Mouse (Mus musculus) MEL-GATA-1-ER (cell line): ENCODE data around the gene Hgd.

Experiments used
- DNase-seq: peaks from one replicate; pipeline ENCODE4 v3.0.0-alpha.2; 2012; ENCODE audit warnings: low read depth; ENCODE audit errors: extremely low read depth

Gene Hgd

GRCm38 (mm10) chr16:37579994-37580393 is at the start of gene Hgd:
Gene Hgd (plus strand): TSS chr16:37580153.
- no peak for DNase-seq

GRCm38 (mm10) chr16:37530170-37530569 is 49.8 kb upstream of the Hgd start:
- no peak for DNase-seq

DNA sequence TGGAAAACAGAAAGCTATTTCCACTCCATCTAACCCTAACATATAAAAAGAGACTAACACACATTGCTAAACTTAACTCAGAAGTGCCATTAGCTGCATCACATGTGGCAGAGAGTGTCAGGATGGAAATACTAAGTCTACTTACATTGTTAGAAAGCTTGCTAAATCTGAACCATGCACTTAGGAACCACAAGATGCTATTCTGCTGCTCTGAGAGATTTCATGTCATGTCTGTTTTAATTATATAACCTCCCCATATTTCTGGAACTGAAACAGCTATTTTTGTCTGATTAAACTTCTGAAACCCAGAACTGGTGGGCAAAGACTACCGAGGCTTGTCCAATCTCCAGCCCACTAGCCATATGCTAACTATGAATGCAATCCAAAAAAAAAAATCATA is 47.9 kb upstream of the Hgd start:
- DNase-seq: no peak

- peak; percentile 78 for DNase-seq
Observed at GRCm38 (mm10) chr16:37533369-37534068, 46.4 kb upstream of the Hgd start.

GRCm38 (mm10) chr16:37539240-37539610 is 40.7 kb upstream of the Hgd start:
- no peak for DNase-seq

- peak; percentile 96 for DNase-seq
Observed at GRCm38 (mm10) chr16:37539611-37540580, 40.1 kb upstream of the Hgd start, which contains the start of the genes Gtf2e1 and Rabl3. Gene Gtf2e1 (minus strand): TSS chr16:37539789. Gene Rabl3 (plus strand): TSS chr16:37539885.

DNA sequence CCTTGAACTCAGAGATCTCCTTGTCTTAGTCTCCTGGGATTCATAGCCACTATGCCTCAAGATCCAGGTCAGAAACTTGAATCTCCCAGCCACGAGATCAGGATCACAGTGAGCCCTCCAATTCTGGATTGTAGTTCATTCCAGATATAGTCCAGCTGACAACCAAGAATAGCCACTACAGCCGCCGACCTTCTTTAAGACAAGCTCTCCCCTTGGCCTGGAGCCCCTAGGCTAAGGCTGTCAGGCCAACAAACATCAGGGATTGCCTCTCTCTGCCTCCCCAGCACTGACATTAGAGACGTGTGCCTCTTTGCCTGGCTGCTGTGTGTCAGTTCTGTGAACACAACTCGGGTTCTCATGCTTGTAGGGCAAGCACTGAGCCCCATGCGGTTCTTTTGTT is 39.2 kb upstream of the Hgd start:
- no peak for DNase-seq

DNA sequence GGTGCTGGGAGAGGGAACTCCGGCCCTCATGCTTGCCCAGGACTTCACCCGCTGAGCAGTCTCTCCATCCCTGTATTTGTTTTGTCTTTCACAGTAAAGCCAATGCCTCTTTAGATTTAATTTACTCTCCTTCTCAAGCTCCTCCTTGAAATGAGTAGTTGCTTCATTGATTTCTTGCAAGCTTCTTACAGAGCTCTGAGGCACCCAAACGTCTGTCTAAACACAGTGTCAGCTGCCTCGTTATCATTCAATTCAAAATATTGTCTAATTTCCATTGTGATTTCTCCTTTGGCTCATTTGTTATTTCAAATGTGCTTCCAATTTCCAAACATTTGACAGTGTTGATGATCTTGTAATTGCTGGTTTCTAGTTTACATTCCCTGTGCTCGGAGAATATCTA is 33.6 kb upstream of the Hgd start:
- no peak for DNase-seq

GRCm38 (mm10) chr16:37550266-37550665 is 29.7 kb upstream of the Hgd start:
- DNase-seq: no peak

DNA sequence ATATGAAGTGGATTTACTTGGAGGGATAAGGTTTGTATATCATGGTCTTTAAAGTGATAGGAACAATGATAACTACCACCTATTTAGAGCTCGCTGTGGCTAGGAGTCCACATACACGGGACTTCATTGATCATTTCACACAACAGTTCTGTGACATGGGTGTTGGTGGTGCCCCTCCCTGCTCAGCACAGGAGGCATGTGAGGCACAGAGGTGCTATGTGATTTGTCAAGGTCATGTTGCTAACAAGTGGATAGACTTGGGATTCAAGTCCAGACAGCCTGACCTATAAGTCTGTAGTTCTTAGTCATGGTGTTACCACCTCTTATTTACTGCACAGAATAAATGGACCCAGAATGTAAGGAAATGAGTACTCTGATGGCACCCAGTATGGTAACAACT is 29.0 kb upstream of the Hgd start:
- DNase-seq: no peak

DNA sequence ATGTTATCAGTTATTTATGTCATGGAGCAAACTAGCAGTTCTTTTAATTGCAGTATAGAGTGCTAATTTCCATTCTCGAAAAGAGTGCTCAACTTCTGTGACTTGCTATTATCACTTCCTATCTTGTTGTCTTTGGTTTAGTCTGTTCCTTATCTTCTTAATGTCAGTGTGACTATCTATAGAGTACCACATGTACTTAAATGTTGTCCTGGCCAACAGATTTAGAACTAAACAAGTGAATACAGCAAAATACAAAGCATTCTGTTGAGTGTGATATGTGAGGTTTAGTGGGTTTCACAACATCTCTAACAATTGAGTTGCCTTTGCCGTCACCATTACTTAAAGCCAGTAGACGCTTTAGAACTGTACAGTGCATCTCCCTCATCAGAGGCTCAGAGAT is 27.1 kb upstream of the Hgd start:
- no peak for DNase-seq

- DNase-seq: no peak
Observed at GRCm38 (mm10) chr16:37562414-37562813, 17.5 kb upstream of the Hgd start.

DNA sequence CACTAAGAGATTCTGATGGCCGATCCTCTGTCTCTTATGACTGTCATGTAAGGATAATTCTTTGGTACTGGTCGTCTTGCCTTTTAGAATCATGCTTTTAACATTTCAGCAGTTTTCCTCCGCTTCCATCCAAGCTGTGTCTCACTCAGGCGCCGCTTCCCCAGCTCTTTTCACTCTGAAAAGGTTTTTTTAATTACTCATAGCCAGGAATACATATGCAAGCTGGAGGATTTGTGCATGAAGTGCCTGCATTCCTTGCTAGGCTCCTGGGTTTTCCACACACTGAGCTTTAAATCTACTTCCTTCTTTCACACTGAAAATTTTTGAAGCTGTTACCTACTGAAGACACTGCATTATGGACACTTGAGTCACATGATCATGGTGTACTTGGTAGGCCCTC is 17.0 kb upstream of the Hgd start:
- DNase-seq: no peak

GRCm38 (mm10) chr16:37565117-37565516 is 14.8 kb upstream of the Hgd start:
- DNase-seq: no peak

DNA sequence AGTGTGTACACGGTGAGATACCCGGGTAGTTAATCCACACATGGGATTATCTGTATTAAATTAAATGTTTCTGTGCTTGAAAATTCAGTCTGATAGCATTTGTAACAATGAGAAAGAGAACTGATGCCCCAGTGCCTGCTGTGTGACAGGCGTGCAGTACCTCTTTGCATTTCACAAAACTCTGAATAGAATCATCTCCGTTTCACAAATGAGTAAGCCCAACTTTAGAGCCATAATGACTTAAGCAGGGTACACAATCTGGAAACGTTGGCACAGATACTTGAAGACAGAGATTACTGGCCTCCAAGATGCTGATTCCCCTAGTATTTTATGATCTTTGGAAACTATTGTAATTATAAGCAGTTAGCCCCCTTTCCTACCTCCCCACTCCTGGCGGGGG is 13.8 kb upstream of the Hgd start:
- no peak for DNase-seq

- no peak for DNase-seq
Observed at GRCm38 (mm10) chr16:37567113-37568050, 12.6 kb upstream of the Hgd start.

GRCm38 (mm10) chr16:37571554-37571953 is 8.4 kb upstream of the Hgd start:
- DNase-seq: no peak

GRCm38 (mm10) chr16:37572117-37572754 is 7.7 kb upstream of the Hgd start:
- DNase-seq: no peak

GRCm38 (mm10) chr16:37573061-37573460 is 6.9 kb upstream of the Hgd start:
- no peak for DNase-seq

GRCm38 (mm10) chr16:37575325-37575724 is 4.6 kb upstream of the Hgd start:
- no peak for DNase-seq

DNA sequence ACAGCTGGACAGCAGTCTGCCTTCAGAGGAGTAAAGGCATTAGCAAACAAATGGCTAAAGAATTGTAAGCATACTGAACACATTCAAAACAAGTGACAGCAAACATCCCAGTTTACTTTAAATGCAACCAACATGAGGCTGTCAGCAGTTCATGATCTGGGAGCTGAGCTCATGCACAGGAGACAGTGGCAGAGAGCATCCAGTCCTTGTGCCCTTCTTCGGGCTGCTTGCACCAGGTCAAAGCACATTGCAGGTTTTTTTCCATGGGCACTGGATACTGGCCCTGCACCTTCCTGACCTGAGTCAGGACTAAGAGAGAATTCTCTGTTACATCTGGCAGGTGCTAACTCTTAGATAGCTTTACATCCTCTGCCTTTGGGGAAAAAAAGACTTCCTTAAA is 362 bp upstream of the Hgd start:
- DNase-seq: no peak
